ENCODE assay signal across 13 mouse cellular contexts in the genomic region with DNA sequence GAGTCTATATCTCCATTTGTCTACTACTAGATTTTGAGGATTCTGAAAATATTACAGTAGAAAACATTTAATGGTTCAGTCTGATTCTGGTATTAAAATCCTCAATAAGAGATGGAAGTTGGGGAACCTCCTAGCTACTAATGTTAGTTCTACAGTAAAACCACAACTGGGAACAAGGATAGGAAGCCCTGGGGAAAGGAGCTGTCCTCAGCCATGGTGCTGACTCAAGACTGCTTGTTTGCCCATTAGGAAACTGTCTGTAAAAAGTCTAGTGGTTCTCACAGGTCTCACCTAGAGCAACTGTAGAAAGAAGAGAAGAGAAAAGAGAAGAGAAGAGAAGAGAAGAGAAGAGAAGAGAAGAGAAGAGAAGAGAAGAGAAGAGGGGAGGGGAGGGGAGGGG.
A peak's percentile ranks its signal among the peaks of the same experiment; 100 is the strongest.
DNase-seq lines count a peak whose midpoint lies in the region; ATAC-seq and TF ChIP-seq lines count a peak whose summit lies in the region.
"Had no signal": no experiment of that assay in that cellular context is flagged by ENCODE, and none has a peak within 500 bp of the region (broad histone marks: within the 10 kb centered on the region; RNA-seq: fewer than 3 reads in every experiment).

No protein-coding gene starts in this region.

- H3K4me2 ChIP-seq in forebrain, embryonic 11.5 days (ENCODE audit: low read depth, low read length, severe bottlenecking), result no peak overlapping the region
- no peak overlapping the region for H3K4me2 ChIP-seq in forebrain, embryonic 14.5 days (ENCODE audit: low read length)
- H3K4me2 ChIP-seq: hindbrain, embryonic 13.5 days had no signal

- no peaks in the 10 kb centered on the region for H3K9me3 ChIP-seq in forebrain, embryonic 11.5 days (ENCODE audit: control insufficient read depth, low read length)
- no peaks in the 10 kb centered on the region for H3K9me3 ChIP-seq in forebrain, embryonic 14.5 days (replicated peaks; ENCODE audit: control insufficient read depth, low read length)
- H3K9me3 ChIP-seq: hindbrain, embryonic 13.5 days had no signal

- no peak for TF ChIP-seq POLR2A in lung, adult 2 months (IDR thresholded peaks at IDR 0.05; ENCODE audit: borderline replicate concordance, extremely low read depth, low read depth, low read length)

- no peak for TF ChIP-seq CTCF in lung, adult 2 months (IDR thresholded peaks at IDR 0.05; ENCODE audit: insufficient read depth, low read length)

- H3K9ac ChIP-seq in forebrain, embryonic 11.5 days (ENCODE audit: low read length), result no peak overlapping the region
- no peak overlapping the region for H3K9ac ChIP-seq in forebrain, embryonic 14.5 days (ENCODE audit: low read length)
- H3K9ac ChIP-seq: hindbrain, embryonic 13.5 days; liver, embryonic 14.5 days had no signal

- no peaks in the 10 kb centered on the region for H3K4me1 ChIP-seq in forebrain, embryonic 11.5 days (replicated peaks; ENCODE audit: control insufficient read depth, insufficient read depth, low read length)
- no peaks in the 10 kb centered on the region for H3K4me1 ChIP-seq in forebrain, embryonic 14.5 days (ENCODE audit: control insufficient read depth, insufficient read depth, low read length)
- no peaks in the 10 kb centered on the region for H3K4me1 ChIP-seq in lung, adult 2 months (ENCODE audit: control insufficient read depth, insufficient read depth, low read length)
- H3K4me1 ChIP-seq: hindbrain, embryonic 13.5 days had no signal

- intact Hi-C loops in heart, postnatal 36 days (cut with DNase I), result loop anchor here (10.0 kb wide), 1 partner anchor 439 kb away; no protein-coding TSS in a partner anchor

- ATAC-seq in forebrain, embryonic 11.5 days (replicated peaks; ENCODE audit: low FRiP score), result no peak
- ATAC-seq in forebrain, embryonic 14.5 days, result no peak

- no peaks in the 10 kb centered on the region for H3K36me3 ChIP-seq in forebrain, embryonic 11.5 days (ENCODE audit: control insufficient read depth, insufficient read depth, low read length)
- H3K36me3 ChIP-seq in forebrain, embryonic 14.5 days (ENCODE audit: control insufficient read depth, insufficient read depth, low read length), result no peaks in the 10 kb centered on the region
- H3K36me3 ChIP-seq: hindbrain, embryonic 13.5 days had no signal

- DNase-seq in forebrain, embryonic 11.5 days (ENCODE audit: low spot score), result peak; percentile 58
- DNase-seq in forebrain, embryonic 14.5 days (ENCODE audit: low spot score), result no peak
- DNase-seq in lung, postnatal 10 days, result peak; percentile 9
- DNase-seq in lung, adult 2 months, result no peak
- peak; percentile 11 for DNase-seq in R1 (ENCODE audit: low read depth, low spot score)
- peak; percentile 37 for DNase-seq in hindlimb bud, embryonic 11.5 days (ENCODE audit: extremely low spot score, low read depth, low spot score)
- DNase-seq in spleen, postnatal 10 days (ENCODE audit: low spot score in 2 of 2), result no peak
- no peak for DNase-seq in heart, postnatal 36 days
- DNase-seq: cerebellum, adult 18-20 months; heart, adult 18-20 months; right cerebral cortex, adult 18-20 months had no signal

- no peak overlapping the region for H3K4me3 ChIP-seq in forebrain, embryonic 11.5 days (ENCODE audit: low read depth, low read length)
- H3K4me3 ChIP-seq in forebrain, embryonic 14.5 days (ENCODE audit: low read depth, low read length), result no peak overlapping the region
- no peak overlapping the region for H3K4me3 ChIP-seq in lung, adult 2 months (replicated peaks; ENCODE audit: extremely low read depth, low read depth, low read length)
- H3K4me3 ChIP-seq: hindbrain, embryonic 13.5 days had no signal

- H3K27me3 ChIP-seq in forebrain, embryonic 11.5 days (ENCODE audit: control insufficient read depth, insufficient read depth, low read length), result no peaks in the 10 kb centered on the region
- no peaks in the 10 kb centered on the region for H3K27me3 ChIP-seq in forebrain, embryonic 14.5 days (replicated peaks; ENCODE audit: control insufficient read depth, insufficient read depth, low read length)
- H3K27me3 ChIP-seq: hindbrain, embryonic 13.5 days had no signal

- no peak overlapping the region for H3K27ac ChIP-seq in forebrain, embryonic 11.5 days (ENCODE audit: low read depth, low read length)
- no peak overlapping the region for H3K27ac ChIP-seq in forebrain, embryonic 14.5 days (ENCODE audit: low read depth, low read length)
- H3K27ac ChIP-seq: hindbrain, embryonic 13.5 days; liver, embryonic 14.5 days had no signal

Comparison
In these comparisons a context has a peak if more than half of its experiments do, and no peak if none do; other contexts are left out.
1. DNase-seq: peak in forebrain, embryonic 11.5 days (single experiment), lung, postnatal 10 days (single experiment), R1 (single experiment) and hindlimb bud, embryonic 11.5 days (single experiment); none in forebrain, embryonic 14.5 days (single experiment), lung, adult 2 months (single experiment), spleen, postnatal 10 days (0 of 2) and heart, postnatal 36 days (0 of 2).